Mouse (Mus musculus): ENCODE measurements around the gene Coil. TPM values are rescaled to one million over a fixed set of nuclear protein-coding genes. Genes with fewer than 3 reads are reported as not detected.

Coil gene
- polyA plus RNA-seq, 1 experiment = 10.9 TPM

GRCm38 (mm10) chr11:89005473-89005872 is 35.4 kb downstream of the Coil start:
- DNase-seq (ENCODE audit: low spot score) = no peak

- DNase-seq (ENCODE audit: low spot score) = no peak
Observed at GRCm38 (mm10) chr11:89006404-89006803, 36.4 kb downstream of the Coil start.

GRCm38 (mm10) chr11:89007582-89007981 is 37.5 kb downstream of the Coil start:
- no peak for DNase-seq (ENCODE audit: low spot score)

GRCm38 (mm10) chr11:89009066-89009465 is 39.0 kb downstream of the Coil start:
- DNase-seq (ENCODE audit: low spot score) = no peak

GRCm38 (mm10) chr11:89009496-89009895 is 39.4 kb downstream of the Coil start:
- no peak for DNase-seq (ENCODE audit: low spot score)

- no peak for DNase-seq (ENCODE audit: low spot score)
Observed at GRCm38 (mm10) chr11:89012241-89012640, 42.2 kb downstream of the Coil start.

GRCm38 (mm10) chr11:89017514-89018182 is 47.6 kb downstream of the Coil start:
- no peak for DNase-seq (ENCODE audit: low spot score)

GRCm38 (mm10) chr11:89020681-89021305 is 50.7 kb downstream of the Coil start:
- no peak for DNase-seq (ENCODE audit: low spot score)

- DNase-seq (ENCODE audit: low spot score) = no peak
Observed at GRCm38 (mm10) chr11:89021687-89022086, 51.6 kb downstream of the Coil start.

GRCm38 (mm10) chr11:89022120-89022731 is 52.2 kb downstream of the Coil start:
- DNase-seq (ENCODE audit: low spot score) = no peak

- DNase-seq (ENCODE audit: low spot score) = no peak
Observed at GRCm38 (mm10) chr11:89023477-89023876, 53.4 kb downstream of the Coil start.

GRCm38 (mm10) chr11:89024181-89024881 is 54.3 kb downstream of the Coil start:
- DNase-seq (ENCODE audit: low spot score) = peak; percentile 51

GRCm38 (mm10) chr11:89025603-89026002 is 55.6 kb downstream of the Coil start:
- DNase-seq (ENCODE audit: low spot score) = no peak

GRCm38 (mm10) chr11:89026117-89026516 is 56.1 kb downstream of the Coil start:
- DNase-seq (ENCODE audit: low spot score) = no peak

- no peak for DNase-seq (ENCODE audit: low spot score)
Observed at GRCm38 (mm10) chr11:89027955-89028361, 57.9 kb downstream of the Coil start.

GRCm38 (mm10) chr11:89028871-89029405 is 58.9 kb downstream of the Coil start:
- no peak for DNase-seq (ENCODE audit: low spot score)

GRCm38 (mm10) chr11:89030552-89030951 is 60.5 kb downstream of the Coil start:
- no peak for DNase-seq (ENCODE audit: low spot score)

GRCm38 (mm10) chr11:89031189-89031588 is 61.1 kb downstream of the Coil start:
- DNase-seq (ENCODE audit: low spot score) = no peak

- no peak for DNase-seq (ENCODE audit: low spot score)
Observed at GRCm38 (mm10) chr11:89034592-89034991, 64.5 kb downstream of the Coil start.

- no peak for DNase-seq (ENCODE audit: low spot score)
Observed at GRCm38 (mm10) chr11:89035552-89035951, 65.5 kb downstream of the Coil start.

- DNase-seq (ENCODE audit: low spot score) = no peak
Observed at GRCm38 (mm10) chr11:89038496-89038895, 68.4 kb downstream of the Coil start.

- DNase-seq (ENCODE audit: low spot score) = no peak
Observed at GRCm38 (mm10) chr11:89039325-89039724, 69.3 kb downstream of the Coil start.
